Mouse (Mus musculus) hindbrain, embryonic 11.5 days (tissue): ENCODE data around the gene Slain1. TPM values are rescaled to one million over a fixed set of nuclear protein-coding genes. Genes with fewer than 3 reads are reported as not detected.

Experiments used
- ATAC-seq: fragments of 200-750 bp; cut with Nextera tagmentation; 2 replicates; pipeline ENCODE4 v1.8.0; 2017; ENCODE audit warnings: mild to moderate bottlenecking, moderate TSS enrichment, moderate library complexity; ENCODE audit not compliant: low FRiP score
- DNase-seq: peaks from one replicate; pipeline ENCODE4 v3.0.0-alpha.2; 2015; ENCODE audit warnings: low spot score
- H3K27ac ChIP-seq: fragments of 300-500 bp; sonication (generic); 2 replicates; pipeline ENCODE4 v1.5.1; 2014; ENCODE audit warnings: mild to moderate bottlenecking, low read depth, low read length
- H3K27me3 ChIP-seq: fragments of 300-500 bp; sonication (generic); 2 replicates; pipeline ENCODE4 v1.6.1; 2014; ENCODE audit warnings: mild to moderate bottlenecking, low read length, moderate library complexity, mixed read lengths; ENCODE audit not compliant: control insufficient read depth, insufficient read depth
- H3K36me3 ChIP-seq: fragments of 300-500 bp; sonication (generic); 2 replicates; pipeline ENCODE4 v1.6.1; 2014; ENCODE audit warnings: mild to moderate bottlenecking, low read length, moderate library complexity, mixed read lengths; ENCODE audit not compliant: control insufficient read depth, insufficient read depth
- H3K4me1 ChIP-seq: fragments of 300-500 bp; sonication (generic); replicated peaks from 2 replicates; pipeline ENCODE4 v1.6.1; 2014; ENCODE audit warnings: low read length, mixed read lengths; ENCODE audit not compliant: control insufficient read depth, insufficient read depth
- H3K4me2 ChIP-seq: fragments of 300-500 bp; sonication (generic); replicated peaks from 2 replicates; pipeline ENCODE4 v1.6.1; 2014; ENCODE audit warnings: mild to moderate bottlenecking, low read depth, low read length
- H3K4me3 ChIP-seq: fragments of 300-500 bp; sonication (generic); 2 replicates; pipeline ENCODE4 v1.5.1; 2014; ENCODE audit warnings: low read depth, low read length
- H3K9ac ChIP-seq: fragments of 300-500 bp; sonication (generic); 2 replicates; pipeline ENCODE4 v1.6.1; 2014; ENCODE audit warnings: low read depth, low read length
- H3K9me3 ChIP-seq: fragments of 300-500 bp; sonication (generic); 2 replicates; pipeline ENCODE4 v1.6.1; 2016; ENCODE audit warnings: low read length; ENCODE audit not compliant: control insufficient read depth
- WGBS: fragments of 180-500 bp; shearing (Covaris S2); extraction: QIAGEN DNeasy Blood & Tissue Kit; methylation state at CpG from one replicate; pipeline ENCODE4 v1.1.7; 2014; 5-methylcytosine and 5-hydroxymethylcytosine counted together
- polyA plus RNA-seq: library from polyadenylated mRNA; unstranded; fragments of >200 nt; fragmentation: Nextera tagmentation; extraction: Ambion mirVana; gene quantifications from 2 replicates; pipeline ENCODE4 v1.2.1, GENCODE M21; 2014

Gene Slain1
- polyA plus RNA-seq, 1 experiment from 2014 or later = 13.3 TPM

GRCm38 (mm10) chr14:103720163-103720562 lies 70.1 kb downstream of the Slain1 start:
- no peaks in the 10 kb centered on the region for H3K9me3 ChIP-seq
- no peaks in the 10 kb centered on the region; the same call in 1 of the 2 replicates for H3K27me3 ChIP-seq
- H3K27ac ChIP-seq = peak overlapping the region; percentile 36
- H3K4me2 ChIP-seq = no peak overlapping the region
- peak; percentile 33 for DNase-seq
- no peak overlapping the region for H3K4me3 ChIP-seq
- H3K9ac ChIP-seq = no peak overlapping the region
- peaks cover 2% of the 10 kb centered on the region; the same call in 1 of the 2 replicates for H3K4me1 ChIP-seq
- peak; percentile 58 for ATAC-seq
- H3K36me3 ChIP-seq = no peaks in the 10 kb centered on the region
- WGBS = 68% methylated on average over 7 of the region's 7 CpGs

GRCm38 (mm10) chr14:103720637-103721355 lies 70.8 kb downstream of the Slain1 start:
- no peaks in the 10 kb centered on the region for H3K9me3 ChIP-seq
- DNase-seq (peak; percentile 86), ATAC-seq (peak; percentile 74)
- H3K9ac ChIP-seq = no peak overlapping the region
- peaks cover 2% of the 10 kb centered on the region; the same call in 1 of the 2 replicates for H3K4me1 ChIP-seq
- no peak overlapping the region for H3K4me3 ChIP-seq
- no peaks in the 10 kb centered on the region for H3K36me3 ChIP-seq
- H3K27me3 ChIP-seq = no peaks in the 10 kb centered on the region; the same call in 1 of the 2 replicates
- H3K4me2 ChIP-seq = no peak overlapping the region
- 55% methylated on average over 13 of the region's 13 CpGs for WGBS
- H3K27ac ChIP-seq = peak overlapping the region; percentile 36; the same call in 1 of the 2 replicates

GRCm38 (mm10) chr14:103723314-103723713 lies 73.3 kb downstream of the Slain1 start:
- 72% methylated on average over 9 of the region's 9 CpGs for WGBS
- Histone ChIP-seq H3K4me1 (peaks cover 2% of the 10 kb centered on the region; the same call in 1 of the 2 replicates), H3K27me3 (no peaks in the 10 kb centered on the region), H3K9me3 (no peaks in the 10 kb centered on the region), H3K9ac (no peak overlapping the region), H3K36me3 (no peaks in the 10 kb centered on the region), H3K27ac (no peak overlapping the region), H3K4me2 (no peak overlapping the region), H3K4me3 (no peak overlapping the region)
- DNase-seq (no peak), ATAC-seq (no peak)

- H3K4me2 ChIP-seq = no peak overlapping the region
- H3K9ac ChIP-seq = no peak overlapping the region
- peaks cover 2% of the 10 kb centered on the region; the same call in 1 of the 2 replicates for H3K4me1 ChIP-seq
- DNase-seq (no peak), ATAC-seq (no peak)
- no peaks in the 10 kb centered on the region for H3K9me3 ChIP-seq
- H3K27ac ChIP-seq = no peak overlapping the region
- H3K4me3 ChIP-seq = no peak overlapping the region
- no peaks in the 10 kb centered on the region for H3K27me3 ChIP-seq
- 88% methylated on average over 4 of the region's 4 CpGs for WGBS
- H3K36me3 ChIP-seq = no peaks in the 10 kb centered on the region
These were observed 73.8 kb downstream of the Slain1 start for GRCm38 (mm10) chr14:103723841-103724240.

- H3K27ac ChIP-seq = no peak overlapping the region
These were observed 78.5 kb downstream of the Slain1 start for GRCm38 (mm10) chr14:103728506-103728905.

GRCm38 (mm10) chr14:103728951-103729725 lies 79.1 kb downstream of the Slain1 start:
- Histone ChIP-seq H3K4me3 (no peak overlapping the region), H3K9me3 (no peaks in the 10 kb centered on the region), H3K27me3 (no peaks in the 10 kb centered on the region), H3K9ac (no peak overlapping the region), H3K4me1 (no peaks in the 10 kb centered on the region), H3K4me2 (no peak overlapping the region), H3K27ac (no peak overlapping the region), H3K36me3 (no peaks in the 10 kb centered on the region)
- 82% methylated on average over 23 of the region's 23 CpGs for WGBS
- DNase-seq (no peak), ATAC-seq (no peak)

More at GRCm38 (mm10) chr14:103728506-103728905, 78.5 kb downstream of the Slain1 start:
- WGBS = 89% methylated on average over 8 of the region's 8 CpGs
- Histone ChIP-seq H3K4me1 (no peaks in the 10 kb centered on the region), H3K27me3 (no peaks in the 10 kb centered on the region), H3K4me3 (no peak overlapping the region), H3K9ac (no peak overlapping the region), H3K9me3 (no peaks in the 10 kb centered on the region), H3K36me3 (no peaks in the 10 kb centered on the region), H3K4me2 (no peak overlapping the region)
- ATAC-seq (no peak), DNase-seq (no peak)

GRCm38 (mm10) chr14:103729760-103730367 lies 79.8 kb downstream of the Slain1 start:
- 82% methylated on average over 11 of the region's 11 CpGs for WGBS
- H3K36me3 ChIP-seq = no peaks in the 10 kb centered on the region
- no peak overlapping the region for H3K4me2 ChIP-seq
- no peaks in the 10 kb centered on the region for H3K27me3 ChIP-seq
- no peaks in the 10 kb centered on the region for H3K4me1 ChIP-seq
- H3K9ac ChIP-seq = no peak overlapping the region
- no peak for DNase-seq
- no peak overlapping the region for H3K4me3 ChIP-seq
- H3K27ac ChIP-seq = no peak overlapping the region
- no peak for ATAC-seq
- H3K9me3 ChIP-seq = no peaks in the 10 kb centered on the region

- ATAC-seq (no peak), DNase-seq (no peak)
- Histone ChIP-seq H3K4me2 (no peak overlapping the region), H3K9me3 (no peaks in the 10 kb centered on the region), H3K27me3 (no peaks in the 10 kb centered on the region), H3K36me3 (no peaks in the 10 kb centered on the region), H3K4me3 (no peak overlapping the region), H3K9ac (no peak overlapping the region), H3K27ac (no peak overlapping the region), H3K4me1 (no peaks in the 10 kb centered on the region)
- WGBS = 82% methylated on average over 1 of the region's 1 CpGs
These were observed 82.6 kb downstream of the Slain1 start for GRCm38 (mm10) chr14:103732626-103733025.
